Mouse (Mus musculus): Measurements from ENCODE around the gene Fbxo6.

Gene Fbxo6

GRCm38 (mm10) chr4:148159544-148160435 lies 7.8 kb upstream of the Fbxo6 start:
- peak; percentile 95 to 96 for DNase-seq

- DNase-seq: no peak
Measured at GRCm38 (mm10) chr4:148158436-148159348, 6.8 kb upstream of the Fbxo6 start.

- DNase-seq: peak; percentile 54 to 59
Measured at GRCm38 (mm10) chr4:148154982-148155381, 3.0 kb upstream of the Fbxo6 start.

GRCm38 (mm10) chr4:148154006-148154405 lies 2.1 kb upstream of the Fbxo6 start:
- DNase-seq: no peak

GRCm38 (mm10) chr4:148152547-148152946 lies 607 bp upstream of the Fbxo6 start:
- no peak for DNase-seq

- DNase-seq: no peak
Measured at GRCm38 (mm10) chr4:148150953-148151266, 1.0 kb downstream of the Fbxo6 start.

- DNase-seq: no peak
Measured at GRCm38 (mm10) chr4:148150242-148150641, 1.7 kb downstream of the Fbxo6 start.

GRCm38 (mm10) chr4:148149540-148149939 lies 2.4 kb downstream of the Fbxo6 start:
- DNase-seq: peak in 1 of 2 experiments; percentile 54

- DNase-seq: no peak
Measured at GRCm38 (mm10) chr4:148147714-148148113, 4.2 kb downstream of the Fbxo6 start.

GRCm38 (mm10) chr4:148143721-148144120 lies 8.2 kb downstream of the Fbxo6 start:
- no peak for DNase-seq

GRCm38 (mm10) chr4:148140098-148141011 lies 11.6 kb downstream of the Fbxo6 start:
- peak; percentile 93 to 95 for DNase-seq

GRCm38 (mm10) chr4:148139767-148140097 lies 12.2 kb downstream of the Fbxo6 start:
- DNase-seq: no peak

GRCm38 (mm10) chr4:148137503-148137902 lies 14.4 kb downstream of the Fbxo6 start:
- no peak for DNase-seq

GRCm38 (mm10) chr4:148134988-148135387 lies 17.0 kb downstream of the Fbxo6 start:
- DNase-seq: no peak

GRCm38 (mm10) chr4:148131497-148132081 lies 20.4 kb downstream of the Fbxo6 start:
- peak; percentile 53 to 62 for DNase-seq

- peak; percentile 81 to 87 for DNase-seq
Measured at GRCm38 (mm10) chr4:148130561-148131413, 21.2 kb downstream of the Fbxo6 start, which contains the start of gene Draxin. Draxin (minus strand) TSS chr4:148130698.

- DNase-seq: peak in 1 of 2 experiments; percentile 16
Measured at GRCm38 (mm10) chr4:148130133-148130532, 21.8 kb downstream of the Fbxo6 start, which contains the start of gene Mad2l2. Mad2l2 (plus strand) TSS chr4:148130384.

- no peak for DNase-seq
Measured at GRCm38 (mm10) chr4:148128672-148129071, 23.3 kb downstream of the Fbxo6 start.

GRCm38 (mm10) chr4:148128241-148128640 lies 23.7 kb downstream of the Fbxo6 start:
- DNase-seq: no peak

GRCm38 (mm10) chr4:148122694-148123066 lies 29.3 kb downstream of the Fbxo6 start:
- DNase-seq: no peak

Measured in kidney, postnatal 4 days (tissue).